Mouse (Mus musculus) midbrain, embryonic 16.5 days (tissue): ENCODE results near the gene Nfasc. TPM values are rescaled to one million over a fixed set of nuclear protein-coding genes. Genes with fewer than 3 reads are reported as not detected.

ENCODE experiments used
- ATAC-seq: fragments of 200-750 bp; cut with Nextera tagmentation; 2 replicates; pipeline ENCODE4 v1.8.0; 2017; ENCODE audit warnings: moderate TSS enrichment
- H3K27ac ChIP-seq: fragments of 300-500 bp; sonication (generic); 2 replicates; pipeline ENCODE4 v1.5.1; 2014; ENCODE audit warnings: mild to moderate bottlenecking, low read length, mixed read lengths
- H3K27me3 ChIP-seq: fragments of 300-500 bp; sonication (generic); 2 replicates; pipeline ENCODE4 v1.6.1; 2014; ENCODE audit warnings: low read depth, low read length, mixed read lengths; ENCODE audit not compliant: control insufficient read depth, insufficient read depth
- H3K36me3 ChIP-seq: fragments of 300-500 bp; sonication (generic); 2 replicates; pipeline ENCODE4 v1.6.1; 2014; ENCODE audit warnings: mild to moderate bottlenecking, low read length, moderate library complexity, mixed read lengths; ENCODE audit not compliant: control insufficient read depth, insufficient read depth
- H3K4me1 ChIP-seq: fragments of 300-500 bp; sonication (generic); 2 replicates; pipeline ENCODE4 v1.6.1; 2014; ENCODE audit warnings: mild to moderate bottlenecking, low read length, mixed read lengths; ENCODE audit not compliant: control insufficient read depth, insufficient read depth
- H3K4me2 ChIP-seq: fragments of 300-500 bp; sonication (generic); 2 replicates; pipeline ENCODE4 v1.6.1; 2014; ENCODE audit warnings: mild to moderate bottlenecking, low read length, mixed read lengths
- H3K4me3 ChIP-seq: fragments of 300-500 bp; sonication (generic); 2 replicates; pipeline ENCODE4 v1.5.1; 2014; ENCODE audit warnings: low read depth, mild to moderate bottlenecking, low read length, moderate library complexity, mixed read lengths
- H3K9ac ChIP-seq: fragments of 300-500 bp; sonication (generic); 2 replicates; pipeline ENCODE4 v1.6.1; 2014; ENCODE audit warnings: low read depth, low read length, mixed read lengths
- H3K9me3 ChIP-seq: fragments of 300-500 bp; sonication (generic); replicated peaks from 2 replicates; pipeline ENCODE4 v1.6.1; 2014; ENCODE audit warnings: mild to moderate bottlenecking, low read length, mixed read lengths; ENCODE audit not compliant: control insufficient read depth, poor library complexity, severe bottlenecking
- WGBS: fragments of 180-500 bp; shearing (Covaris S2); extraction: QIAGEN DNeasy Blood & Tissue Kit; methylation state at CpG from one replicate; pipeline ENCODE4 v1.1.7; 2014; 5-methylcytosine and 5-hydroxymethylcytosine counted together
- polyA plus RNA-seq: library from polyadenylated mRNA; unstranded; fragments of >200 nt; fragmentation: Nextera tagmentation; extraction: Ambion mirVana; gene quantifications from 2 replicates; pipeline ENCODE4 v1.2.1, GENCODE M21; 2015

The Nfasc gene
- polyA plus RNA-seq, 1 experiment from 2014 or later, result 42.7 TPM

DNA sequence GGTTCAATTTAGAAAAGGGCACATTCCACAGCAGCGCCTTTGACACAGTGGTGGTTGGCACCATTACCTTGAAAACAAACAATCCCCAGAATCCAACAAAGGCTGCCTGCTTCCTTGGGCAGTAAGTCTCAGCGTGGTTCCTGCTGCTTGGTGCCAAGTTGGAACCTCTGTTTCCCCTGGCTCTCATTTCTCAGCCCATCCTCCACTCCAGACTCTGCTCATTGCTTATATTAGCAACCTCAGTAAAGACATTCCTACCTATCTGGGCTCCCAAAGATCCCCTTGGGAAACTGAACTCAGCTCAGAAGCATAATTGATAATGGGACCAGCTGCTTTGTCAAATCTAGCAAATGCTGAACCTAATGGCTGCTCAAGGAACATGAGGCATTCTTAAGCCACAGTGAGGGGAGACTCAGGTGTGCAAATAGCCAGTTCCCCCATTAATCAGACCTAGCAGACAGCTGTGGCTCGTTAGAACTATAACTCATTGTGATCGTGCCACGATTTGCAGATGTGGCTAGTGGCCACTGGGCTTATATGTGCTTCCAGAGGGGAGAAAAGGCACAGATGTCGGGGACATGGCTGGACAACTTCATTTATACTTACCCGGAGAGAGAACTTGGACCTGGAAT, 115.4 kb downstream of the Nfasc start:
- Histone ChIP-seq H3K36me3 (peaks cover 13% of the 10 kb centered on the region; the same call in 1 of the 2 replicates), H3K4me3 (no peak overlapping the region), H3K27ac (no peak overlapping the region), H3K9me3 (no peaks in the 10 kb centered on the region), H3K4me2 (no peak overlapping the region), H3K27me3 (no peaks in the 10 kb centered on the region), H3K4me1 (peaks cover 7% of the 10 kb centered on the region), H3K9ac (no peak overlapping the region)
- 59% methylated on average over 7 of the region's 7 CpGs for WGBS
- no peak for ATAC-seq

DNA sequence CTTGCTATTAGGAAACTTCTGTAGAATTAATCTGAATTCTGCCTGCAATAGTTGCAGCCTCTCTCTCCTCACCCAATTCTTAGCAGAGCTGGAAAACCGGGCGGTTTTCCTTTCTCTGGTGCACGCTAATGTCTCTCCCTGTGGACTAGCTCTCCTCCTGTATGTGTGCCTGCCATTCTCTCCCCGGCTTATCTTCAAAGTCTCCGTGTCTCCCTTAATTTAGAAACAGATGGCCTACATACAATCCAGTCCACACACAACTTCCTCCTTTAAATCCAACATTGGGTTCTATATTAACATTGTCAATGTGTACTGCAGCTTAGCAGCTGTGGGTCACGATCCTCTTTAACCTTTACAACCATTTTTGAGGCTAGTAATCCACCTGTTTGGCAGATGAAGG, 116.6 kb downstream of the Nfasc start:
- H3K9ac ChIP-seq, result no peak overlapping the region
- H3K4me2 ChIP-seq, result no peak overlapping the region
- H3K4me3 ChIP-seq, result no peak overlapping the region
- no peak overlapping the region; the same call in 1 of the 2 replicates for H3K27ac ChIP-seq
- WGBS, result 58% methylated on average over 6 of the region's 6 CpGs
- ATAC-seq, result no peak
- H3K4me1 ChIP-seq, result peaks cover 7% of the 10 kb centered on the region
- peaks cover 16% of the 10 kb centered on the region; the same call in 1 of the 2 replicates for H3K36me3 ChIP-seq
- no peaks in the 10 kb centered on the region for H3K27me3 ChIP-seq
- no peaks in the 10 kb centered on the region for H3K9me3 ChIP-seq

DNA sequence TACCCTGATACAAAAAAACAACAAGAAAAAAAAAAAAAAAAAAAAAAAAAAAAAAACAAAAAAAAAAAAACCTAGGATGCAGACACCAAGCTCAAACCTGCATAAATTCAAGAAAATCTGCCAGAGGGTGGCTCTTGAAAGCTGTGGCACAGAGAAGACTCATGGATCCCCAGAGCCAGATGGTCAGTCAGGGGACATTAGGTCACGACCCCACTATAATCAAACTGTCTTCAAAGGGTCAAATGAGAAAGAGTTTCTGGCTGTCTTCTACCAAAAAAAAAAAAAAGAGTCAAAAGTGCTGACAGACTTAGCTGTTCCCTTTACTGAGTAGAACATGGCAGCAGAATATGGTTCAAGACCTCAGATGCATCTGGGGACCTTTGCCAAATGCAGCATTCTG, 117.1 kb downstream of the Nfasc start:
- no peak for ATAC-seq

DNA sequence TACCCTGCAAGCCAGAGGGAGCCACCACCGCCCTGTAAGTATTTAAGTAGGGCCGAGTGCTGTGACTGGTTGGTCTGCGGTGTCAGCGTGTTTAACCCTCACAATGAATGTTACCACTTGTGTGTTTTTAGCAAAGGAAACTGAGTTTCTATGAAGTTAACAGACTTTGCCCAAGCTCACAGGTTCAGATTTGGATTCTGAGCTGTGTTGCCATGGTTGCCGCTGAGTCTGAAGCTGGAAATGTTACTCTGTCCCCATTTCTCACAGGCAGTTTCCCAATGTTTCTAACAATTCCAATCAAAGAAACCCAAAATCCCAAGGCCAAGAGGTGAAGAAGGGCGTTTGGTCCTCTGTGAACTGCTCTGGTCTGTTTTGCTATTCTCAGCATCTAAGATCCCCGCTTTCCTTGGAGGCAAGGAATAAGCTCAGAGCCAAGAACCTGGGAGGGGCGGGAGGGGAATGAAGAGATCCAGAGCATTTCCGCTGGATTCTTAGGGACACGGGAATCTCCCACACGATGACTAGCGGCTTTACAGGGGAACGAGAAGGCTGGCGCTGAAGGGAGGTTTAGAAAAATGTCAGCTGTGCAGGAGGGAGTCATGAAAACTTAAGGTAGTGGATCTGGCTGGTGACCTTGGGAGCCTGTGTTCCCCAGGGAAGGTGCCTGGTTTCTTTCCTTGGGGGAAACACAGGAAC, 117.8 kb downstream of the Nfasc start:
- WGBS, result 52% methylated on average over 14 of the region's 14 CpGs
- H3K36me3 ChIP-seq, result peaks cover 17% of the 10 kb centered on the region
- no peak for ATAC-seq

More for the DNA sequence above, 117.1 kb downstream of the Nfasc start:
- Histone ChIP-seq H3K9me3 (no peaks in the 10 kb centered on the region), H3K27me3 (no peaks in the 10 kb centered on the region), H3K4me2 (no peak overlapping the region), H3K4me3 (no peak overlapping the region), H3K36me3 (peaks cover 15% of the 10 kb centered on the region), H3K27ac (peak overlapping the region; percentile 18; the same call in 1 of the 2 replicates), H3K9ac (no peak overlapping the region), H3K4me1 (peaks cover 7% of the 10 kb centered on the region)
- WGBS, result 82% methylated on average over 1 of the region's 1 CpGs

DNA sequence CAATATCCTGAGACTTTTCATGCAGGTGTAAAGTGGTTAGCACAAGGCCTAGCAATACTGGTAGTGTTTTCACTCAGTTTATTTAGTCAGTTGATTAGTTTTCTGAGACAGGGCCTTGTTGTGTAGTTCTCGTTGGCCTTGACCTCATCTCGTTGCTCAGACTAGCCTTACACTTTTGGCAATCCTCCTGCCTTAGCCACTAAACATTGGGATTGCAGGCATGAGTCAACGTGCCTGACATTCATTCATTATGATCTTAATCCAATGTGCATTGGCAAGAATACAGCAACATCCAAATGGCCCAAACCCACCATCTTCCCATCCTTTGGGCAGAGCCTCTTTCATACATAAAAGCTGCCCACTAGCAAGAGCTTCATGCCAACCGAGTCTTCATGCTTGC, 129.5 kb downstream of the Nfasc start:
- WGBS, result 86% methylated on average over 4 of the region's 4 CpGs
- Histone ChIP-seq H3K4me1 (no peaks in the 10 kb centered on the region), H3K27ac (no peak overlapping the region), H3K9me3 (no peaks in the 10 kb centered on the region), H3K27me3 (no peaks in the 10 kb centered on the region), H3K4me2 (no peak overlapping the region), H3K9ac (no peak overlapping the region), H3K36me3 (peaks cover 29% of the 10 kb centered on the region), H3K4me3 (no peak overlapping the region)
- no peak for ATAC-seq

More for the DNA sequence above, 117.8 kb downstream of the Nfasc start:
- Histone ChIP-seq H3K4me1 (peaks cover 7% of the 10 kb centered on the region), H3K9me3 (no peaks in the 10 kb centered on the region), H3K4me3 (no peak overlapping the region), H3K27ac (0 out of 2 replicates have a peak overlapping the region, but pooled peaks have one; percentile 14), H3K4me2 (no peak overlapping the region), H3K27me3 (no peaks in the 10 kb centered on the region), H3K9ac (no peak overlapping the region)

DNA sequence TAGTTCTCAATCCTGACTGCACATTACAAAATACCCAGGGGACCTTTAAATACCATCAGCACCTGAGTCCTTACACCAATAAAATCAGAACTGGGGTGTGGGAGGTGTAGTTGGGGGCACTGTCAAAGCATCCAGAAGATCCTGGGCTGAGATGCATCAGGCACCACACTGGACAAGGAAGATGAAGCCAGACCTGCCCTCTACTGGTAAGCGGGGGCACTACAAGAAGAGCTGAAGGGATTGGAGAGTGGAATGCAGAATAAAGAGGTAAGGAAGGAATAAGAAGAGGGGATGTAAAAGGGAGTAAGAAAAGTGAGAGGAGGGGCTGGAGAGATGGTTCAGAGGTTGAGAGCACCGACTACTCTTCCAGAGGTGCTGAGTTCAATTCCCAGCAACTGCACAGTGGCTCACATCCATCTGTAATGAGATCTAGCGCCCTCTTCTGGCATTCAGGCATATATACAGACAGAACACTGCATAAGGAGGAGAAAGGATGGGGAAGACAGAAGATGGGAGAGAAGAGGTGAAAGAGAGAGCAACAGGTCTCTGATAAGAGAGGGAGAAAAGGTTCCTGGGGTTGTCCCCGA, 132.5 kb downstream of the Nfasc start:
- WGBS, result 48% methylated on average over 4 of the region's 4 CpGs
- Histone ChIP-seq H3K36me3 (peaks cover 40% of the 10 kb centered on the region), H3K9me3 (no peaks in the 10 kb centered on the region), H3K4me3 (no peak overlapping the region), H3K4me2 (no peak overlapping the region), H3K27me3 (no peaks in the 10 kb centered on the region), H3K9ac (no peak overlapping the region), H3K27ac (no peak overlapping the region), H3K4me1 (no peaks in the 10 kb centered on the region)
- no peak for ATAC-seq

DNA sequence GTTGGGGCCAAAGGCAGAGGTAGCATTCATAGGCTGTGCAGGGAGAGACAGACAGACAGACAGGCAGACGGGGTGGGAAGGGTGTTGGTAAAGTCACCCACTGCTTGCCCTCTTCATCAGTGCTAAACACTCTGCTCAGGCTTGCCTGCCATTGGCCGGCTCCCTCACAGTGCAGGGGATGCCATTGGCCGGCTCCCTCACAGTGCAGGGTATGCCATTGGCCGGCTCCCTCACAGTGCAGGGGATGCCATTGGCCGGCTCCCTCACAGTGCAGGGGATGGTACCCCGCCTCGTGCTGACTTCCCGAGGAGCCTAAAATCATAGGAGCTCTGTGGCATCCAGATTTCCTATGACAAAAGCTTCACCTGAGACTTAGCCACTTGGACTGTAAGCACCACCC, 139.4 kb downstream of the Nfasc start:
- Histone ChIP-seq H3K4me1 (no peaks in the 10 kb centered on the region), H3K9me3 (no peaks in the 10 kb centered on the region), H3K36me3 (peaks cover 53% of the 10 kb centered on the region), H3K9ac (no peak overlapping the region), H3K4me3 (no peak overlapping the region), H3K4me2 (no peak overlapping the region), H3K27me3 (no peaks in the 10 kb centered on the region), H3K27ac (no peak overlapping the region)
- no peak for ATAC-seq
- WGBS, result 48% methylated on average over 8 of the region's 8 CpGs

DNA sequence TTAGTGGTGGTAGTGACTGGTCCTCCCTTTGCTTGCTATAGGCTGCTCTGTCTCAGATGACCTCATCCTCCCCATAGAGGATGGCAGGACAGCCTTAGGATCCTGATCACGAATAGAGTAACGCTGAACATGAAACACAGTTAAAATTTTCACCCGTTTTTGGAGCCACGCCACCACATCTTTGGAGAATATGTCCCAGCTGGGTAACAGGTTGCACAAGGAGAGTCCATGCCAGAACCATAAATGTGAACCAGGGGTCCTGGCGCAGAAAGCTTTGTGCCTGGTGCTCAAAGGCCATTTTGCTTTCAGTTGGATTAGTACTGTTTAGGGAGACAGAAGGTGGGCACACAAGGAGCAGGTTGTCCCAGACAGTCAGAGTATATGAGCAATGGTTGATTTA, 143.6 kb downstream of the Nfasc start:
- Histone ChIP-seq H3K9ac (no peak overlapping the region), H3K4me1 (peaks cover 5% of the 10 kb centered on the region; the same call in 1 of the 2 replicates), H3K4me2 (no peak overlapping the region), H3K27ac (no peak overlapping the region), H3K4me3 (no peak overlapping the region), H3K36me3 (peaks cover 28% of the 10 kb centered on the region), H3K27me3 (no peaks in the 10 kb centered on the region), H3K9me3 (no peaks in the 10 kb centered on the region)
- ATAC-seq, result no peak
- 95% methylated on average over 5 of the region's 5 CpGs for WGBS

DNA sequence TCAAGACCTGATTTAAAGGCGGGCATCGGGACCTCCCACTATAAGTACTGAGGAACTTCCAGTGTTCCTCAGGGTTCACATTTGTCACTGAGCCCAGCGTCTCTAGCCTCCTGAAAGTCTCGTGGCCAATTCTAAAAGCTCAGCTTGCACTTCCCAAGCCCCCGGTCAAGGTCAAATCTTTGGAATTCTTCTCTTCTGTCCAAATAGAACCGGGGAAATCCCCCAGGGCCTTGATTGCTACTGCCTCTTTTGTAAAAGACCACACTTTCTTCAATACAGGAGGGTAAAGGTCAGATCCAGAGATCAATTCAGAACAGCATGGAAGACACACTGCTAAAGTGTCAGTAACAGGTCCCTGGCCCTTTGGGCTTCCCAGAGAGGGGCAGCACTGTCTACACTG, 145.9 kb downstream of the Nfasc start:
- Histone ChIP-seq H3K9me3 (no peaks in the 10 kb centered on the region), H3K4me1 (peaks cover 5% of the 10 kb centered on the region; the same call in 1 of the 2 replicates), H3K27me3 (no peaks in the 10 kb centered on the region), H3K4me2 (no peak overlapping the region), H3K4me3 (no peak overlapping the region), H3K27ac (no peak overlapping the region), H3K9ac (no peak overlapping the region), H3K36me3 (peaks cover 23% of the 10 kb centered on the region)
- no peak for ATAC-seq
- 45% methylated on average over 6 of the region's 6 CpGs for WGBS
